Mouse (Mus musculus) adipose tissue, adult 10 weeks (tissue): ENCODE data around the gene Gm3002. TPM values are rescaled to one million over a fixed set of nuclear protein-coding genes. Genes with fewer than 3 reads are reported as not detected.

Experiments
- polyA plus RNA-seq: library from polyadenylated mRNA; stranded (reverse); fragments of 350-450 nt; fragmentation: Illumina TruSeq; extraction: RNeasy Lipid Tissue Mini Kit (QIAGEN cat#74804); gene quantifications from one replicate; pipeline ENCODE4 v1.2.3, GENCODE M21; 2014; ENCODE audit warnings: low read depth, low replicate concordance

Gm3002 gene
- polyA plus RNA-seq, result not detected

GRCm38 (mm10) chr14:3809774-3810173, at the start of gene Gm3002:
Gm3002 (plus strand) TSS chr14:3810074.

DNA sequence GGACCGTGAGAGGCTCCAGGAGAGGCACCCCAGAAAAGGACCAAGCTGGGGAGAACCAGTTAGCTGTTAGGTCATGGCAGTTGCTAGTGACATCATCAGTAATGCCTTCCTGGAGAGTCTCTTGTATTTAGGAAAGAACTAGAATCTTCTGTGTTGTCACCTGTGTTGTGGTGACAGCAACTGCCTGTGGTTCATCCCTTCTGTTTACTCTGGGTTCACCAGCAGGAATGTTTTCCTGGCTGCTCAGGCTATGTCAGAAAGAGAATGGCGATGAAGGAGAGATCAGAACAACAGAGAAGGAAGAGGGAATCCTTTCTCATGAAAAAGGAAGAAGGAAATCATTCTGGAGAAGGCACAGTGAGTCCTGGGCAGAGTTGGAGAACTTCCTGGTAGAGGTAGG, 36.1 kb downstream of the Gm3002 start, which contains the start of gene Gm3033:
Gene Gm3033 (plus strand): TSS at position 301 of the 400 bp plus-strand sequence.

DNA sequence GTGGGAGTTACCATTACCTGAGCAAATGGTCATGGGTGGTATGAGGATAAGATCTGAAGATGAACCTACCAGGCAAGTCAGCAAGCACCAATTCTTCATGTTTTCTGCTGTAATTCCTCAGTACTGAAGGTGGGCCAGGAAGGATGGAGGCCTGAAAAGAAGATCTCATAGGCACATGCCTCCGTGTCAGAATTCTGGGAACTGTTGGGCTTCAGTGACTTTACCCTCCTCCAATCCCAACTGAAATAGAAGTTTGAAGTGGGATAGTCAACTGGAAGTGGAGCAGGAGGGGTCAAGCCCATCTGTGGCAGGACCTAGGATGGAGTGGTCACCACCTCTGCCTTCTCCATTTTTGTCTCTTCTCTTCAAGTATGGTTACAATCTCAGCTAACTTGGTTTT, 74.0 kb downstream of the Gm3002 start, which contains the start of gene Gm2916:
Gene Gm2916 (plus strand): TSS at position 301 of the 400 bp plus-strand sequence.

DNA sequence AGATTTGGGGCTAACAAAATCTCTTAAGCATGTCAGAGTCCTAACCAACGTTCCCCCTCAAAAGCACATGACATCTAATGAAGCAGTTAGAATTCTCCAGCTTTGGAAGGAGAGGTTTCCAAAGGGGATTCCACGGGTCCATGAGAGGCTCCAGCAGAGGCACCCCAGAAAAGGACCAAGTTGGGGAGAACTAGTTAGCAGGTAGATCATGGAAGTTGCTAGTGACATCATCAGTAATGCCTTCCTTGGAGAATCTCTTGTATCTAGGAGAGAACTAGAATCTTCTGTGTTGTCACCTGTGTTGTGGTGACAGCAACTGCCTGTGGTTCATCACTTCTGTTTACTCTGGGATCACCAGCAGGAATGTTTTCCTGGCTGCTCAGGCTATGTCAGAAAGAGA, 121.6 kb downstream of the Gm3002 start, which contains the start of gene Gm3029:
Gene Gm3029 (plus strand): TSS at position 301 of the 400 bp plus-strand sequence.

GRCm38 (mm10) chr14:3963247-3963646, 153.4 kb downstream of the Gm3002 start, which contains the start of gene Gm3095:
Gm3095 (plus strand) TSS chr14:3963547.

GRCm38 (mm10) chr14:3998094-3998493, 188.2 kb downstream of the Gm3002 start, which contains the start of gene Gm3099:
Gm3099 (plus strand) TSS chr14:3998394.

Other genes with a start within 250 kb of the Gm3002 start
- not detected for gene Gm3012, start 175.6 kb upstream of the Gm3002 start, polyA plus RNA-seq
- not detected for gene Gm3020, start 158.0 kb upstream of the Gm3002 start, polyA plus RNA-seq
- not detected for gene Gm3043, start 121.3 kb upstream of the Gm3002 start, polyA plus RNA-seq
- gene Gm3033, start 36.2 kb downstream of the Gm3002 start, polyA plus RNA-seq, result not detected
- gene Gm2916, start 74.1 kb downstream of the Gm3002 start, polyA plus RNA-seq, result 0.46 TPM
- 0.41 TPM for gene Gm3029, start 121.7 kb downstream of the Gm3002 start, polyA plus RNA-seq
- not detected for gene Gm3095, start 153.5 kb downstream of the Gm3002 start, polyA plus RNA-seq
- 0.16 TPM for gene Gm3099, start 188.3 kb downstream of the Gm3002 start, polyA plus RNA-seq
- not detected for gene Gm5796, start 213.9 kb downstream of the Gm3002 start, polyA plus RNA-seq